Mouse (Mus musculus): ENCODE data around the gene Ptpre. TPM values are rescaled to one million over a fixed set of nuclear protein-coding genes. Genes with fewer than 3 reads are reported as not detected.

Ptpre gene
- polyA plus RNA-seq, 1 experiment from 2014 or later = 2.0 TPM

DNA sequence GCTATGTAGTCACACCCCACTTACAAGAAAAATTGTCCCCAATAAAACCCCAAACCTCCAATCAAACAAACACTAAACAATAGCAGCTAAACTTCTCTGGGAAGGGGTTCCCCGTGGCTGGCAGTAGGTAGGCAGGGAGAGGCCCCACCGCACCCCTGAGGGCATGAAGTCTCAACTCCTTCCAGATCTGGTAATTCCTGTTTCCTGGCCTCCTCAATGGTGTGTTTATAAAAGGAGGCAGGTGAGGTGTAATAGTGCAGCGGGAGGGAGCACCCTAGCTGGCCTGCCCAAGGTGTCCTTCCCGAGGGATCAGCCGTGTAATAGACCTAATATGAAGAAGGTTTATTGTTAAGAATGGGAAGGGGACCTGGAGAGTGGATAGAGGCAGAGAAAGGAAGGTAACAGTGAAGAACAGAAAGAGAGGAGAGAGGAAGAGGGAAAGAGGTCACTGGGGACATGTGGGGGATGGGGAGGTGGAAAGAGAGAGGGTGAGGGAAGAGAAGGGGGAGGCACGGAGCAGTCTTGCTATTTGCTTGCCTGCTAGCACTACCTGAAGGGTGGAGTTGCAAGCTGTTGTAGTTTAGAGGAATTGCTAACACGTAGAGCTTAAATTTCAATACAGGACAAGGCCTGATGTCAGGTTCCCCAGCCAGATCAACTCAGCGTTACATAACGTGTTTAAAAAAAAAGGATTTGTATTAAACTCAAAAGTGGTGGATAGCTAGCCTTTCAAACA lies 197.8 kb downstream of the Ptpre start:
- no peaks in the 10 kb centered on the region for H3K36me3 ChIP-seq (ENCODE audit: control insufficient read depth, insufficient read depth, low read length)
- peak; percentile 13; the same call in 1 of the 2 replicates for ATAC-seq (ENCODE audit: low FRiP score, low TSS enrichment)
- H3K27ac ChIP-seq (ENCODE audit: low read depth, low read length) = peak overlapping the region; percentile 44; the same call in 1 of the 2 replicates
- no peak overlapping the region for H3K4me3 ChIP-seq (ENCODE audit: low read length)
- WGBS = 75% methylated on average over 9 of the region's 9 CpGs
- H3K9me3 ChIP-seq (ENCODE audit: control insufficient read depth, low read length) = no peaks in the 10 kb centered on the region
- H3K9ac ChIP-seq (ENCODE audit: low read depth, low read length) = no peak overlapping the region
- H3K4me1 ChIP-seq (ENCODE audit: control insufficient read depth, insufficient read depth, low read length) = no peaks in the 10 kb centered on the region
- H3K4me2 ChIP-seq (replicated peaks; ENCODE audit: low read depth, low read length) = no peak overlapping the region
- H3K27me3 ChIP-seq (ENCODE audit: control insufficient read depth, insufficient read depth, low read length) = no peaks in the 10 kb centered on the region

MicroRNAs encoded within 50 kb of the gene (microRNA counts, 519-probe panel; counts per million panel counts)
- not detected for microRNA mmu-miR-1962

Small RNA genes within 50 kb of the gene (microRNA-seq; reads per million reads assigned to microRNA genes)
- gene Mir1962 = not detected

Other genes with a start within 250 kb of the Ptpre start
- not detected in 2 replicates for gene Foxi2, start 127.2 kb upstream of the Ptpre start, polyA plus RNA-seq (2014; fragmentation: Nextera tagmentation; extraction: Ambion mirVana)
- gene Clrn3, start 8.8 kb upstream of the Ptpre start, polyA plus RNA-seq (2014; fragmentation: Nextera tagmentation; extraction: Ambion mirVana) = 2.8 and 4.4 TPM in 2 replicates
- gene Mki67, start 178.9 kb downstream of the Ptpre start, polyA plus RNA-seq (2014; fragmentation: Nextera tagmentation; extraction: Ambion mirVana) = 50.8 and 67.1 TPM in 2 replicates